Mouse (Mus musculus) embryonic facial prominence, embryonic 15.5 days (tissue): Measurements from ENCODE around the gene Uba52. TPM values are rescaled to one million over a fixed set of nuclear protein-coding genes. Genes with fewer than 3 reads are reported as not detected.
A peak's percentile ranks its signal among the peaks of the same experiment; 100 is the strongest.

Source experiments
- ATAC-seq: fragments of 200-750 bp; cut with Nextera tagmentation; 2 replicates; pipeline ENCODE4 v1.8.0; 2017; ENCODE audit warnings: low read depth, moderate TSS enrichment; ENCODE audit not compliant: insufficient number of reproducible peaks, low FRiP score, low TSS enrichment
- H3K27ac ChIP-seq: fragments of 300-500 bp; sonication (generic); replicated peaks from 2 replicates; pipeline ENCODE4 v1.5.1; 2015; ENCODE audit warnings: mild to moderate bottlenecking, inconsistent platforms
- H3K27me3 ChIP-seq: fragments of 300-500 bp; sonication (generic); 2 replicates; pipeline ENCODE4 v1.6.1; 2015; ENCODE audit warnings: inconsistent platforms
- H3K36me3 ChIP-seq: fragments of 300-500 bp; sonication (generic); 2 replicates; pipeline ENCODE4 v1.6.1; 2015; ENCODE audit warnings: mild to moderate bottlenecking, inconsistent platforms
- H3K4me1 ChIP-seq: fragments of 300-500 bp; sonication (generic); 2 replicates; pipeline ENCODE4 v1.6.1; 2015; ENCODE audit warnings: inconsistent platforms
- H3K4me2 ChIP-seq: fragments of 300-500 bp; sonication (generic); replicated peaks from 2 replicates; pipeline ENCODE4 v1.6.1; 2015; ENCODE audit warnings: mild to moderate bottlenecking, inconsistent platforms
- H3K4me3 ChIP-seq: fragments of 300-500 bp; sonication (generic); replicated peaks from 2 replicates; pipeline ENCODE4 v1.5.1; 2015; ENCODE audit warnings: mild to moderate bottlenecking, inconsistent platforms
- H3K9ac ChIP-seq: fragments of 300-500 bp; sonication (generic); 2 replicates; pipeline ENCODE4 v1.6.1; 2015; ENCODE audit warnings: inconsistent platforms
- H3K9me3 ChIP-seq: fragments of 300-500 bp; sonication (generic); replicated peaks from 2 replicates; pipeline ENCODE4 v1.6.1; 2016; ENCODE audit warnings: inconsistent platforms
- WGBS: fragments of 180-500 bp; shearing (Covaris S2); methylation state at CpG from one replicate; pipeline ENCODE4 v1.1.7; 2015; 5-methylcytosine and 5-hydroxymethylcytosine counted together
- polyA plus RNA-seq: library from polyadenylated mRNA; unstranded; fragments of >200 nt; fragmentation: Nextera tagmentation; extraction: Ambion mirVana; gene quantifications from 2 replicates; pipeline ENCODE4 v1.2.1, GENCODE M21; 2015

Gene Uba52
- polyA plus RNA-seq, 1 experiment from 2014 or later: 1,016 TPM

DNA sequence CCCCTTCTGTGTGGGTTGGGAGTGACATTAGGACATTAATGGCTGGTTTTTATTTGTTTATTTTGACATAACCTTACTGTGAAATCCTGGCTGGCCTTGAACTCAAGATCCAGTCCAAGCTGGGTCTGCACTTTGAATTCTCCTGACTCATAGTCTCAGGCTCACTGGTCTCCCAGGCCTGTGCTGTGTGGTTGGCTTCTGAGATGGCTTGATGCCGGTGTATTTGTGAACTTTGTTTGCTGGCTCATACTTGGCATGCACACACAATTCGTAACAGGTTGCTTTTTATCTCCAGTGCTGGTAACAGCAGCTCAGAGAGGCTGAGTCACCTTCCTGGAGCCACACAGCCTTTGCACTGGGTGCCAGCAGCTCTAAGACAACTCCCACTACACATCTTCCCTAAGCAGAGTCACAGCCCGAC lies 19.1 kb upstream of the Uba52 start:
- 93% methylated on average over 3 of the region's 3 CpGs for WGBS
- Histone ChIP-seq H3K4me2 (peak overlapping the region; percentile 6; the same call in 1 of the 2 replicates), H3K4me3 (no peak overlapping the region), H3K9ac (no peak overlapping the region), H3K4me1 (peaks cover 28% of the 10 kb centered on the region), H3K27ac (no peak overlapping the region), H3K9me3 (no peaks in the 10 kb centered on the region), H3K27me3 (no peaks in the 10 kb centered on the region), H3K36me3 (peaks cover 52% of the 10 kb centered on the region)
- ATAC-seq: no peak

DNA sequence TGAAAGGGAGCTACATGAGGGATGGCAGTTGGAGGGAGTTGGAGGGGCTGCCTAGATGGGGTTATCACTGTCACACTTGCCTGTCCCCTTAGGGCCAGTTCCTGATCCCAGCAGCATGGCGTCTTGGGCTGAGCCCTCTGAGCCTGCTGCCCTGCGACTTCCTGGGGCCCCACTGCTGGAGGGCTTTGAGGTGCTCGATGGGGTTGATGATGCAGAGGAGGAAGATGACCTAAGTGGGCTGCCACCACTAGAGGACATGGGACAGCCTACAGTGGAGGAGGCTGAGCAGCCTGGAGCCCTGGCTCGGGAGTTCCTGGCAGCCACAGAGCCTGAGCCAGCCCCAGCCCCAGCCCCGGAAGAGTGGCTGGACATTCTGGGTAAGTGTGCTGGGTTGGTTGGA lies 18.7 kb upstream of the Uba52 start:
- ATAC-seq: no peak
- H3K4me2 ChIP-seq: no peak overlapping the region
- H3K9me3 ChIP-seq: no peaks in the 10 kb centered on the region
- no peaks in the 10 kb centered on the region for H3K27me3 ChIP-seq
- no peak overlapping the region for H3K9ac ChIP-seq
- H3K27ac ChIP-seq: no peak overlapping the region
- no peak overlapping the region for H3K4me3 ChIP-seq
- WGBS: 73% methylated on average over 5 of the region's 5 CpGs
- H3K36me3 ChIP-seq: peaks cover 48% of the 10 kb centered on the region
- H3K4me1 ChIP-seq: peaks cover 28% of the 10 kb centered on the region

DNA sequence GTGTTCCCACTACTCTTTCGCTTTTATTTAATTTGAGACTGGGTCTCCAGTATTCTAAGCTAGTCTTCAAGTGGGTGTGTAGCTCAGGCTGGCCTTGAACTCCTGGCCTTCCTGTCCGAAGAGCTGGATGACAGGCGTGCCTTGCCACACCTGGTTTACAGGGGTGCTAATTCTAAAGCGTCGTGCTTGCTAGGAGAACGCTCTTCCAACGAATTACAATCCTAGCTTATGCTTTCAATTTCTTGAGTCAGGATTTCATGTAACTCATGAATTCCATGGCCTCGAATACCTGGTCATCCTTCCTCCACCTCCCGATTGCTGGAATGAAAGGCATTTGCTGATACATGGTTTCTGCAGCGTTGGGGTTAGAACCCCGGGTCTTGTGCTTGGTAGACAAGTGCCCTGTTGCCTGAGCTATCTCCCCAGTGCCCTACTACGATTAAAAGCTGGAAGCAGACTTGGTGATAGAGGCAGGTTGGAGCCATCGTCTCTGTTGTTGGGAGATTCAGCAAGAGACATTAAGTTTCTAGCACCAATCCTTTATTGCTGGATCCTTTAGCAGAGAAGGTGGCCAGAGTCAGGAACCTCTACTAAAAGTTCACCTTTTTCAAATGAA lies 17.7 kb upstream of the Uba52 start:
- Histone ChIP-seq H3K27me3 (no peaks in the 10 kb centered on the region), H3K9me3 (no peaks in the 10 kb centered on the region), H3K36me3 (peaks cover 38% of the 10 kb centered on the region), H3K9ac (peak overlapping the region; percentile 78), H3K27ac (peak overlapping the region; percentile 89), H3K4me1 (peaks cover 32% of the 10 kb centered on the region), H3K4me2 (peak overlapping the region; percentile 74), H3K4me3 (peak overlapping the region; percentile 86)
- ATAC-seq: no peak
- WGBS: 24% methylated on average over 13 of the region's 13 CpGs

DNA sequence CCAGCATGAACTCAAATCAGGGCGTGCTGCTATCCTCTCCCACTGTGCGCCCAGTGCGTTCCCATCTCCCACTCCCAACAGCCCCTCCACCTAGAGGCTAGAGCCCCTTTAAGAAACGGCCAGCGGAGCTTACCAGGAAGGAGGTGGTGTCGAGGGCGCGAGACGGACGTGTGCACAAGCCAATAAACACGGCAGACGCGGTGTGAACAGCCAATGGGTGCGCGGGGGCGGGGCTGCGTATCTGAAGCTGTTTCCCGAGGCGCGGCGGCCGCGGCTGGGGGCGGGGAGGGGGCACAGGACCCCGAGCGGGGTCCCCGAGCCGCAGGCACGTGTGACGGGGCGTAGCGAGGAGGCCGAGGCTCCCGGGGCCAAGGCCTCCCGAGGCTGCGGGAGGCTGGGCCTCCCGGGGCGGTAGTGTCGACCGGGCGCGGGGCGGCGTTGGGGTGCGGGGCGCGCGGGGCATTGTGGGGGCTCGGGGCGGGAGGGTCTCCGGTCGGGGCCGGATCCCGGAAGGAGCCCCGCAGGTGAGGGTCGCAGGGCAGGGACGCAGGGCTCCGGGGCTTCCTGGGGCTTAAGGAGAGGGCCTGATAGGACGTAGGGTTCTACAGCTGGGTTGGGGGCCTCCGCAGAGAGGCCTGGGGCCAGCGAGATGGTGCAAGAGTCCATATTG lies 17.0 kb upstream of the Uba52 start, which contains the start of the genes Fkbp8 and Kxd1:
Gene Fkbp8, plus strand, starts transcription at position 213 of the 670 bp plus-strand sequence.
Gene Kxd1, minus strand, starts transcription at position 445 of the 670 bp plus-strand sequence.
- peak; percentile 93 for ATAC-seq
- Histone ChIP-seq H3K4me2 (peak within 1 kb of the TSS; percentile 74), H3K36me3 (peaks cover 31% of the 10 kb centered on the region), H3K4me1 (peaks cover 33% of the 10 kb centered on the region), H3K9ac (peak within 1 kb of the TSS; percentile 78), H3K27ac (peak within 1 kb of the TSS; percentile 89), H3K9me3 (no peaks in the 10 kb centered on the region), H3K27me3 (no peaks in the 10 kb centered on the region), H3K4me3 (peak within 1 kb of the TSS; percentile 86)
- WGBS: 1% methylated on average over 61 of the region's 61 CpGs

DNA sequence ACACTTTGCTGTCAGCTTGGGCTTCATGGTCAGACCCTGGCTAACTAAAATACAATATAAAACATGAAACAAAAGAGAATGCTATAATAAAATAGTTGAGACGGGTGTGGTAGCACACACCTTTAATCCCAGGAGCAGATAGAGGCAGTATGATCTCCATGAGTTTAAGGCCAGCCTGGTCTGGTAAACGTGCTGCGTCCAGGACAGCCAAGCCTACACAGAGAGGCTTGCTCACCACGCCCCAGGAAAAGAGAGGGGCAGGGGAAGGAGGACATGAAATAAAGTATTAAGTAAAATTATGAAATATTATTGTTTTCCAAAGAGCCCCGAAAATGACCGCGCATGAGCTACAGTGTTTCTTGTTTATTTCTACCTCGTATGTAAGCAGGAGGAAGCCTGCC lies 16.5 kb upstream of the Uba52 start:
- Histone ChIP-seq H3K36me3 (peaks cover 26% of the 10 kb centered on the region), H3K4me2 (peak overlapping the region; percentile 74), H3K9me3 (no peaks in the 10 kb centered on the region), H3K27me3 (no peaks in the 10 kb centered on the region), H3K9ac (peak overlapping the region; percentile 78), H3K4me1 (peaks cover 37% of the 10 kb centered on the region), H3K27ac (peak overlapping the region; percentile 89), H3K4me3 (peak overlapping the region; percentile 86)
- WGBS: 4% methylated on average over 8 of the region's 8 CpGs
- ATAC-seq: no peak

DNA sequence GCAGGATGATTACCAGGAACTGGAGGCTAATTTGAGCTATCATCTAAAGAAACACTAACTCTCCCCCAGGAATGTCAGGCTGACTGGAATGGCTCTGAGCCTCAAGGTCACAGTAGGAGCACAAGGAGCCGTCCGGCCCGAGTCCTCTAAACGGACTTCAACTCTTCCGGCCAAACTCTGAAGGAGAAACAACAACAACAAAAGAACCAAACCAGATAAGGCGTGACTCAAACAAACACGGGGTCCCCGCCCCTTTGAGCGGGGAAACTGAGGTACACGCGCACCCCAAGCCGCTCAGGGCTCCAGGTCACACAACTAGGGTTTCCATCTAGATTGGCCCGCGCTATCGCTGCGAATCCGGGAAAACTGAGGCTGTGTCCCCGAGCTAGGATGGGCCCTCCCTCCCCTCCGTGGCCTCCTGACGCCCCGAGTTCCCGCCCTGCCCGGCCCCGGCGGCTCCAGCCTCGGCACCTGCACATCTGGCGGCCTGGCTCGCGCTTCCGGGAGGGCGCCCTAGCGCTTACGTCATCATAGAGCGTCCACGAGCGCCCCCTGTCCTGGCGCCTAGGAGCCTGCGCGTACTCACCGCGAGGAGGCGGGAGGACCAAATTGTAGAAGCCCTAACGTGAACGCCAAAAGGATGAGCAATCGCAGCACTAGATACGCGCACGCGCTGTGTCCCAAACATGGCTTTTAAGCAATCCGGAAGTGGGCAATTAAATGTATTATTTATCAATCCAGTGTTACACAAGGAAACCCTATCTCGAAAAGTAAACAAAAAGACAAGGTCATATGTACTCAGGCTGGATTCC lies 12.2 kb upstream of the Uba52 start:
- H3K27ac ChIP-seq: peak overlapping the region; percentile 85
- peak overlapping the region; percentile 73 for H3K4me2 ChIP-seq
- H3K4me3 ChIP-seq: peak overlapping the region; percentile 85
- ATAC-seq: peak; percentile 88
- no peaks in the 10 kb centered on the region for H3K9me3 ChIP-seq
- H3K27me3 ChIP-seq: no peaks in the 10 kb centered on the region
- H3K4me1 ChIP-seq: peaks cover 23% of the 10 kb centered on the region
- peak overlapping the region; percentile 72 for H3K9ac ChIP-seq
- WGBS: under 1% methylated on average over 50 of the region's 51 CpGs
- peaks cover 8% of the 10 kb centered on the region; the same call in 1 of the 2 replicates for H3K36me3 ChIP-seq

DNA sequence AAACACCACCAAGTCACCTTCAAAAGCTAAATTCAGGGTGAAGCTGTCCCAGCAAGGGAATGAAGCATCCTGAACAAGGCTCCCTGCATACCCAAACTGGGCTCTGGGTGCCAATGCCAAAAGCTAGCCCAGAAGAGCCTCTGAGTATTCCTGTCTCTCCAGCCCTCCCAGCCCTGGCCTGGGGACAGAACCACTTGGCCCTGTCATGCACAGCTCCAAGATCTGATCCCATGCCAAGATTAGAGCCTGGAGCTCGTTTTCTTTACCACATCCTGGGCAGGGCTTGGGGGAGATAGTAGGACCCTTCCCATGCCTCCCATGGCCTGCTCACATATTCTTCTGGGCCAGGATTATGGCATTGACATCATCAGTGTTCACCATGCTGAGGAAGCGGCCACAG lies 9.0 kb upstream of the Uba52 start:
- Histone ChIP-seq H3K4me1 (peaks cover 13% of the 10 kb centered on the region), H3K4me2 (no peak overlapping the region), H3K36me3 (peaks cover 23% of the 10 kb centered on the region), H3K4me3 (no peak overlapping the region), H3K27me3 (no peaks in the 10 kb centered on the region), H3K9me3 (no peaks in the 10 kb centered on the region), H3K9ac (no peak overlapping the region), H3K27ac (no peak overlapping the region)
- ATAC-seq: no peak
- 62% methylated on average over 2 of the region's 2 CpGs for whole genome bisulfite sequencing

DNA sequence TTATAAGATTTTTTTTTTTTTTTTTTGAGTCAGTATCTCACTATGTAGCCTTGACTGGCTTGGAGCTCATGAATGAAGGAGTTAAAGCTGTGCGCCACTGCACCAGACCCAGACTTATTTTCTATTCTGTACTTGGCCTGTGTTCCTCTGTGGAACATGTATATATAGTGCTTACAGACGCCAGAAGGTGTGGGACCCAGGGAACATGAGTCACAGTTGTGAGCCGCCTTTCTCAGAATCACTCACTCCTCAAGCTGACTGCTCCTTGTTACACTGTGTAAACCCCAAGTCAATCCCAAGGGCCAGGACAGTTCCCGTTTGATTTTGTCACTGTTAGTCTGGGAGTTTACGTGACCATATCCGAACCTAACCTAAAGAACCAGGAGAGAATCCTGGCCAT lies 8.4 kb upstream of the Uba52 start:
- peaks cover 23% of the 10 kb centered on the region for H3K36me3 ChIP-seq
- 90% methylated on average over 6 of the region's 6 CpGs for WGBS
- no peaks in the 10 kb centered on the region for H3K27me3 ChIP-seq
- no peaks in the 10 kb centered on the region for H3K9me3 ChIP-seq
- no peak overlapping the region for H3K27ac ChIP-seq
- H3K4me1 ChIP-seq: peaks cover 13% of the 10 kb centered on the region
- no peak overlapping the region for H3K4me2 ChIP-seq
- no peak overlapping the region for H3K9ac ChIP-seq
- no peak overlapping the region for H3K4me3 ChIP-seq
- ATAC-seq: no peak

DNA sequence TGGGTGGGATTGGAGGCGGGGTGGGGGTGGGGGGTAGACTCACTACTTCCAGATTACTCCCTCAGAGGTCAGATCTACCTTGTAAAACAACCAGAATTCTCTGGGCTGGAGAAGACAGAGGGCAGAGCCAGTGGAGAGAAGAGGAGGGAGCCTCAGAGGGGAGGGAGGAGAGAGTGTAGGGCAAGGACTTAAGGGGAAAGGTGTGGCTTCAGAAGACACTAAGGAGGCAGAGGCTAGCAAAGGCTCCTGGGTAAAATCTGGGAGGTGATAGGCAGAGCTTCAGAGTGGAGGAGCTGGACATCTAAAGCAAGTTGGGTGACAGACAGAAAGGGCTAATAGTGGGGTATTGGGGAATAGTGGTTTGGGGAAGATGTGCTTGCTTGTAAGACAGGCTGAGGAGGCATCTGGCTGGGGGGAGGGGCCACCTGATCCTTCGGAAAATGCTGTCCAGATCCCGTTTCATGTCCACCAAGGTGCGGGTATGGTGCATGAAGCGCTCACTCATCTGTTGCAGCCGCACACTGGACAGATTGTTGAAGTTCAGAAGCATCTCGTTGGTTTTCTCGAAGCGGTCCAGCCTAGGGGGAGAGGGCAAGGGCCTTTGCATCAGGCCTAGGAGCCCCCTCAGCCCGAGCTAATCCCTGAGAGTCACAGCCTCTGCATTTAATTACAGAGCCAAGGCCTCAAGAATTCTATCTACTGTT lies 7.5 kb upstream of the Uba52 start:
- 57% methylated on average over 10 of the region's 10 CpGs for WGBS

DNA sequence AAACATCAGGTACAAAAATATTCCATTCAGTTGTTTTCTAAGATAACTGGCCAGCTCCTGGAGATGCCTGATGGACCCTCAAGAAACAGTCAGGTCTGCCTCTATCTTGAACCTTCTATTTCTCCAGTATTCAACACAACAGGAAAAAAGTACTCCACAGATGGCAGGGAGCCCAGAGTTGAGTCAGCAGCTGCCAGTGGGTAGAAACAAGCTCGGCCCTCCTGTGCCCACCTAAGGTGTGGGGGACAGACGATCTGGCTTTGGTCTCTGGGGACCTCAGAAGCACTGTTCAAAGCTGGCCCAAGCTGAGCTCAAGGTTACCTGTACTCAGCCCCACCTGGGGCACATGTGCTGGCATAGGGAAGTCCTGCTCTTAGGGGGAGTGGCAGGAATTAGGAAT lies 2.8 kb upstream of the Uba52 start:
- Histone ChIP-seq H3K9ac (no peak overlapping the region), H3K4me1 (peaks cover 19% of the 10 kb centered on the region), H3K36me3 (peaks cover 39% of the 10 kb centered on the region), H3K27ac (no peak overlapping the region), H3K27me3 (no peaks in the 10 kb centered on the region), H3K9me3 (no peaks in the 10 kb centered on the region), H3K4me3 (no peak overlapping the region), H3K4me2 (no peak overlapping the region)
- 49% methylated on average over 2 of the region's 2 CpGs for WGBS
- no peak for ATAC-seq

More for the DNA sequence above, 7.5 kb upstream of the Uba52 start:
- Histone ChIP-seq H3K9ac (no peak overlapping the region), H3K27ac (no peak overlapping the region), H3K27me3 (no peaks in the 10 kb centered on the region), H3K9me3 (no peaks in the 10 kb centered on the region), H3K36me3 (peaks cover 31% of the 10 kb centered on the region), H3K4me1 (peaks cover 9% of the 10 kb centered on the region), H3K4me2 (no peak overlapping the region), H3K4me3 (no peak overlapping the region)
- ATAC-seq: no peak
